Mouse (Mus musculus): Measurements from ENCODE around the gene Gabarapl2.

The Gabarapl2 gene

DNA sequence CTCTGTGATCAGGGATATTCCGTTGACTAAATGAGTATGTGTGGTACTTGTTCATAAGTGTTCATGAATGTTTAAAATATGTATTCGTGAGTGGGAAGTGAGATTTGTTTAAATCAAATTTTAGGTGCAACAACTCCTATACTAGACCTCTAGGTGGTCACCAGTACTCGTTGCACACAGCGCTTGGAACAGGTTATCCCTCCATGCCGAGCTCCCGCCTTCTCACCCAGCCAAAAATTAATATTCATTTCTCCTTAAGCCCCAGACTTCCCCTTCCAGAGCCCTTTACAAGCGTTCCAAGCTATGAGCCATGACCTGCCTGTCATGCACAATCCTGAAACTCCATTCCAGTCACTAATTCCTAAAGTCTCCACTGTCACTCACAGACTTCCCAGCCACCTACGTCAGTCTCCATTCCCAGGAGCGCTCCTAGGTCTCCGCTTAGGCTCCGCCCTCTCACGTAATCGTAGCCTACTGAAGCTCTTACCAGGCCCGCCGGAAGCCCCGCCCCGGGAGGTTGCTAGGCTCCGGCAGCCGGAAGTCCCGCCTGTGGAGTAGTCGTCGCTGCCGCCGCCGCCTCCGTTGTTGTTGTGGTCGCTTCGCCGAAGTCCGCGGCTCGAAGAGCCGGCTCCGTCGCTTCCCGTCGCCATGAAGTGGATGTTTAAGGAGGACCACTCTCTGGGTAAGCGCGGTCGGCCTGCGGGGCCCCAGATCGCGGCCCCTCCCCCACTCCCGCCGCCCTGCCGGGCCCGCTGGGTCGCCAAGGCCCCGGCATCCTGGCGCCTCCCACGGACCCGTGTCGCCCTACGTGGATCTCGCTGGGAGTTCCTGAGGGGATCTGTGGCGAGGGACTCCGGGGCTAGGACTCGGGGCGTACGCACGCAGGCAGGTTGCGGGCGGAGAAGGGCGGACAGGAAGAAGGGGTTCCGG is at the start of gene Gabarapl2:
Gene Gabarapl2, plus strand, starts transcription at position 533 of the 930 bp plus-strand sequence.
- DNase-seq: peak; percentile 99 to 100

DNA sequence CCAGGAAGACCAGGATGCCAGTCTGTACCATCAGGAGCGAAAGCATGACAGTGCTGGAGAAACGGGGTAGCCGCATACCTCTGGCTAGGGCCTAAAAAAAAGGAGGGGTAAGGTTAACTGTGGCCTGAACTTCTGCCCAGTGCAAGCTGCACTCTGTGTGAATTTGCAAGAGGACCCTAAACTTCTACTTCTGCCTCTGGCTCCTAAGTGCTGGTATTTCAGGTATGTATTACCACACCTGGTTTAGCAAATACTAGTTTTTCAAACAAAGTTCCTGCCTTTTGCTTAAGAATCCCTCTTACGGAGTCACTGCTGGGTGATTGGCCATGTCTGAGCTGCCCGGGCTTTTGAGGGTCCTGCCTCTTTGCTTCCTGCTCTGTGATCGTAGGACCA is 49.6 kb upstream of the Gabarapl2 start:
- DNase-seq: no peak

DNA sequence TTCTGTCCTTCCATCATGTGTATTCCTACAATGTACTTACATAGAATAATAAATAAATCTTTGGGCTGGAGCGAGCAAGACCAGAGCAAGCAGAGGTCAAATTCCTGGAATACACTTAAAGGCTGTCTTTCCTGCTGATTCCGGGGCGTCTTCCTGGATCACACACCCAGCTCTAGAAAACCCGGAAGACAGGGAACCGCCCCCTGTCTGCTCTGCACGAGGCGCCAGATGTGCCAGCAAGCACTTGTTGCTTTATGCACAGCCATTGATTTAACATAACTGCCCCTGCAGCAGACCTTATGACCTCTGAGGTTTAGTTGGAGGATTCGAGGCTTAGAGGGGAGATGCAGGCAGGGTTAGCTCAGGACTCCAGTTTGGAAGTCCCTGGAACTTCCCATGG is 48.5 kb upstream of the Gabarapl2 start:
- no peak for DNase-seq

GRCm38 (mm10) chr8:111892615-111893014 is 47.9 kb upstream of the Gabarapl2 start:
- DNase-seq: no peak

DNA sequence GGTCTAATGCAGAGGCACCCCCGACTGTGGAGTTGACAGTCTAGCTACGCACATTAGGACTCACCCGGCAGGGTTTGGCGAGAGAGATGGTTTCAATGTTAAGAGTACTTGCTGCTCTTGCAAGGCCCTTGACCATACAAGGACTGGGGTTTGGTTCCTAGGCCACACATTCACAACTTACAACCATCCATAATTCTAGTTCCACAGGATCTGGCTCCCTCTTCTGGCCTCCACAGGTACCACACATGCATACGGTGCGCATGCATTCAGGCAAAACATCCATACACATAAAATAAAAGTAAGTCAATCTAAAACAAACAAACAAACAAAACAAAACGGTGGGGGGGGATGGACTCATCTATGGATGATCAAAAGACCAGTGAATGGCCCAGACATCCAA is 45.5 kb upstream of the Gabarapl2 start:
- no peak for DNase-seq

DNA sequence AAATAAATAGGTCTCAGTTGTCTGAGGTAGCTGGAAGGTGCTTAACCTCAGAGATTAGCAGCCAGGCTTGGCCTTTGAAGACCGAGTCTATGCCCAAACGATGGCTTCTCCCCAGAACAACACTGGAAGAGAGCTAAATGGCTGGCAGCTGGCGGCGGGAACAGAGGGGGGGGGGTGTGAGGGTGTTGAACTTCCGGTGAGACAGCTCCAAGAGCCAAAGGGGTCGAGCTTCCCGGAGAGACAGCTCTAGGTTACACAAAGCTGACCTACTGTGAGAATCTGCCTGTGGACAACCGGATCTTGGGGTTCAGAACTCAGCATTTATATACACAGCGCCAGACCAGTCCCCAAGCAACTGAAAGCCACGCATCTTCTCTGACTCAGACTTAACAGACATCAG is 41.9 kb upstream of the Gabarapl2 start:
- DNase-seq: no peak

- no peak for DNase-seq
Observed at GRCm38 (mm10) chr8:111902080-111902479, 38.4 kb upstream of the Gabarapl2 start.

GRCm38 (mm10) chr8:111905500-111906121 is 34.9 kb upstream of the Gabarapl2 start:
- DNase-seq: no peak

DNA sequence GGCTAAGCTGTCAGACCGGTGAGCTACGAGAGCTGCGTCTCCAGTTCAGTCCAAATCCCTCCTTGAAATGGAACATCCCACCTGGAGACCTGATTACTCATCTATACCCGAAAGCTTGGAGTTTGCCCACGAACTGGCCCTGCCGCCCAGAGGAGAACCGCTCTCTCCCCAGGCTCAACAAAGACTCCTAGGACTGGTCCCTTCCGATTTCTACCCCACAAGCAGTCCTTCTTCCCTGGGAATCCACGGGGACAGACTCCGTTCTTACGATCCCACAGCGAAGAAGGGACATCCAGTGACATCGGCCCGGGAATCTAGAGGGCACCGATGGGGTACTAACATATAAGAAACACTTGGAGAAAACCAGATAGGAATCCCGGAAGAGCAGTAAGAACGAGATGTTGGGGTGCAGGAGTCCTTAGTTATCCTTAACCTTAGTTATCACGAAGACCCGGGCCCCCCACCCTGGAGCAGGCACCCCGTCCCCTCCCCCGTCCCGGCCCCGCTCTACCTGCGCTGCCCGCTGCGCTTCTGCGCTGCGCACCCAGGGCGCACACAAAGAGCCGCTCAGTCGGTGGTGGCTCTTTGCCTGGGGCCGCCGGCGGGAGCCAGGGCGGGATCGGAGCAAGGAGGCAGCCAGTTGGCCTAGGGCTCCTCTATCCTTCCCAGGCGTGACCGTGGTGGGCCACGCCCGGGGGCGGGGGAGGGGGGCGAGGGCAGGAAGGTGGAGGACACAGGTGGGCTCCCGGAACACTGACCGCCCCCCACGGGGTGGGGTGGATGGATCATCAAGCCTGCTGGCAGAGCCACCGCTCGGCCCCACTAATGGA is 30.7 kb upstream of the Gabarapl2 start, which contains the start of gene Chst5:
Gene Chst5, minus strand, starts transcription at position 827 of the 830 bp plus-strand sequence.
- peak; percentile 41 to 60 for DNase-seq

DNA sequence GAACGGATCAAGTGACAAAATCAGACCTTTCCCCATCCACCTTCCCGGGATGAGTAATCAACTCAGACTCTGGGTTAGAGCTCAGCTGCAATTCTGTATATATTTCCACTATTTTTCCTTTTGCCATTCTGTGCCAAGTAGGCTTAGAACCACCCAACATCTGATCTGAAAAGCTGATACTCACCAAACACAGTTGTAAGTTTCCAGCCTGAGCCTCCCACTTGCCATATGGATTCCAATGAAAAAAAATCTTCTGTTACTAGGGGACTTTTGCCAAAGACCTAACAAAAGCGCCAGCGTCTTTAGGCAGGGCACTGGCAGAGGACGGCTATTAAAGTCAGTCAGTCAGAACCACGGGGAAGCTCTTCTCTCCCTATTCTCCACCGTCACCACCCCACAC is 28.9 kb upstream of the Gabarapl2 start:
- DNase-seq: no peak

GRCm38 (mm10) chr8:111912860-111913432 is 27.6 kb upstream of the Gabarapl2 start:
- peak in 1 of 2 experiments; percentile 17 for DNase-seq

- DNase-seq: no peak
Observed at GRCm38 (mm10) chr8:111919663-111920062, 20.8 kb upstream of the Gabarapl2 start.

- DNase-seq: no peak
Observed at GRCm38 (mm10) chr8:111920971-111921370, 19.5 kb upstream of the Gabarapl2 start.

- peak; percentile 84 to 87 for DNase-seq
Observed at GRCm38 (mm10) chr8:111923383-111923804, 17.1 kb upstream of the Gabarapl2 start.

DNA sequence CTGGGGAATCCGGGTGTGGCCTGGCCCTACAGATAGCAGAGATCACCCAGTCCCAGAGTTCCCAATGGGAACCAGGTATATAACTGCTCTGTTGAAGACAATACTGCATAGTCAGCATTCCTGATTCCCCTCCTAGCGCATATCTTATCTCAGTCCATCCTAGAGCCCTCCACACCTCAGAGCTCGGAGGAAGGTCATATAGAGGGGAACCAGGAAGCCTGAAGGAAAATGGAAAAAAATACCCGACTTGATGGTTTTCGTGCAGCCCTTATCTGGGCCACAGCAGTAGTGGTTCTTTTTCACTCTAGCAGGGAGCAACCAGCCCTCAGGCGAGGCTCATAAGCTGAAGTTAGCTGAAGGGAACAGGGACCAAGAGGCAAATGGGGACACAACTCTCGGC is 15.5 kb upstream of the Gabarapl2 start:
- DNase-seq: no peak

DNA sequence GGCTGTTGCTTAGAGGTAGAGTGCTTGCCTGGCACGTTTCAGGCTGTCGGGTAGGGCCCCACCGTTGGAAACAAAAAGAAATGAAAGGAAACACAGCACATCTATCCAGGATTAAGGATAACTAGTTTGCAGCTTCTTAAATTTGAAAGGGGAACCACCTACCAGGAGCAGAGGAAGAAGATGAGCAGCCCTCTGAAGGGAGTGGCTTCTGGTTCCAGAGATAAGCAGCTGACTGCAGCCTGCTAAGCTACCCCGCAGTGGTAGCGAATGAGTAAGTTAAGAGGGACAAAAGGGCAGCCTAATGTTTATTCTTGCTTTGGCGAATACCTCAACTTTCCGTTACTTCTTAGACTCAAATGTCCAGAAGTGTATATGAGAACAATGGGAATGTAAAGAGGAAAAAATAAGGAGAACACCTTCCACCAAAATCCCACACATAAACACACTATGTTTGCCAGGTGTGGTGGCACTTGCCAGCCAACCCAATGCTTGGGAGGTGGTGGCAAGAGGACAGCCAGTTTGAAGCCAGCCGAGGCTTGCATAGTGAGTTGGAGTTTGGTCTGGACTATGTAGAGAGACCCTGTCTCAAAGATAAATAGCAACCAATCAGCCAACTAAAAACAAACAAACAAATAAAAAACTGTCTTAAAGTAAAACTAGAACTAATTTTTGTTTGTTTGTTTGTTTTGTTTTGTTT is 10.7 kb upstream of the Gabarapl2 start:
- DNase-seq: no peak

DNA sequence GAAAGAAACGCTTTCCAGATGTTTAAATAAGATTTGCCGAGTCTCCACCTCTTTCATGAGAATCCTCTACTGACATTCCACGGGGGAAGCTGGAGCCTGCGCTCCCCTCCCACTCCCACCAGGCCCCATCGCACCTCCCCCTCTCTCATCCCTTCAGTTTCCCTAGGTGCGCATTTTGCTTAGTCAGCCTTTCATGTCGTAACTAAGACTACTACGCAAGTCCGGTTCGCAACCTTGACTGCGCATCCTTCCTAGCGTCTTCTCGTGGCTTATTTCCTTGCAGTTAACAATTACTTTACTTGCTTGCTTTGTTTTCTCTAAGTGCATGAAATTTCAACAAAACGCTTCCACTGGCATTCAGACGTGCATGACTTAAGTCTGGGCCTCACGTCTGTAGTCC is 8.8 kb upstream of the Gabarapl2 start:
- DNase-seq: no peak

GRCm38 (mm10) chr8:111932580-111933336 is 7.7 kb upstream of the Gabarapl2 start:
- DNase-seq: peak; percentile 62 to 76

DNA sequence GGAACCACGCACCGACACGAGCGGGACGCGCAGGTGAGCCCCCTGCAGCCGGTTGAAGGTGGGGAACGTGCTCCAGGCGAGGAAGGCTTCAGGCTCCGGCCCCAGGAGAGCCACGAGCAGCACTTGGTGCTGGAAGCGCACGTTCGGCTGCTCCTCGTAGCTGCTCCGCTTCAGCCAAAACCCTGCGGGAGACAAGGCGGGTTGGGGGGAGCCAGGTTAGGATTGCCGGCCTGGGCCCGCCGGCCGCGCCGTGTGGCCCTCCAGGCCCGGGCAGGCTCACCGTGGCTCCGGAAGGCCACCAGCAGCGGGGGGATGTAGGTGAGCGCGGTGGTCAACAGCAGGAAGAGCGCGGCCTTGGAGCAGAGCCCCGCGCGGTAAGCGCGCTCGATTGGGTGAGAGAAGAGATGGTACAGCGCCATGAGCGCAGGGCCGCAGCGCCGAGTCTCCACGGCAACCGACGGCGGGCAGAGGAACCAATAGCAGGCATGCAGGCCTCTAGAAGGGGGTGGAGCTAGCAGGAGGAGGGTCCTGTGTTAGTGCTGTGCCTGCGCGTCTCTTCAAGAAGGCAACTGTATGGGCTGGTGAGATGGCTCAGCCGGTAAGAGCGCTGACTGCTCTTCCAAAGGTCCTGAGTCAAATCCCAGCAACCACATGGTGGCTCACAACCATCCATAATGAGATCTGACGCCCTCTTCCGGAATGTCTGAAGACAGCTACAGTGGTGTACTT is 7.0 kb upstream of the Gabarapl2 start, which contains the start of gene Tmem231:
Gene Tmem231, minus strand, starts transcription at position 534 of the 729 bp plus-strand sequence.
- peak; percentile 90 to 97 for DNase-seq

DNA sequence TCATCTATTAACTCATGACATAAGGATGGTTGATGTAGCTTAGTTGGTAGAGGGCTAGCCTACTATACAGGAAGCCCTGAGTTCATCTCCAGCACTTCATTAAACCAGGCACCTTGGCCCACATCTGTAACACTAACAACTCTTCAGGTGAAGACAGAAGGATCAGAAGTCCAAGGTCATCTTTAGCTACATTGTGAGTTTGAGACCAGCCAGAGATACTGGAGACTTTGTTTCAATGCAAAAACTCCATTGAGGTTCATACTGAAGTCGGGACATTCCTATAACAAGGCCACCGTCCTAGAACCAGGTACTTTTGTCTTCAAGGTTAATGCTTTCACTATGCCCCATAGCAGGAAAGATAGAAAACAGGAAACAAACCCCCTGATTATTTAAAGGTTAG is 6.3 kb upstream of the Gabarapl2 start:
- no peak for DNase-seq
